Mouse (Mus musculus) cerebellum, postnatal 4 days (tissue): ENCODE data around the gene March7.
A peak's percentile ranks its signal among the peaks of the same experiment; 100 is the strongest.

ENCODE experiments used
- DNase-seq, 2 experiments: peaks; one replicate each; pipeline ENCODE4 v3.0.0; 2022; ENCODE audit warnings: low spot score in 2 of 2, mixed read lengths in 1 of 2

Gene March7

DNA sequence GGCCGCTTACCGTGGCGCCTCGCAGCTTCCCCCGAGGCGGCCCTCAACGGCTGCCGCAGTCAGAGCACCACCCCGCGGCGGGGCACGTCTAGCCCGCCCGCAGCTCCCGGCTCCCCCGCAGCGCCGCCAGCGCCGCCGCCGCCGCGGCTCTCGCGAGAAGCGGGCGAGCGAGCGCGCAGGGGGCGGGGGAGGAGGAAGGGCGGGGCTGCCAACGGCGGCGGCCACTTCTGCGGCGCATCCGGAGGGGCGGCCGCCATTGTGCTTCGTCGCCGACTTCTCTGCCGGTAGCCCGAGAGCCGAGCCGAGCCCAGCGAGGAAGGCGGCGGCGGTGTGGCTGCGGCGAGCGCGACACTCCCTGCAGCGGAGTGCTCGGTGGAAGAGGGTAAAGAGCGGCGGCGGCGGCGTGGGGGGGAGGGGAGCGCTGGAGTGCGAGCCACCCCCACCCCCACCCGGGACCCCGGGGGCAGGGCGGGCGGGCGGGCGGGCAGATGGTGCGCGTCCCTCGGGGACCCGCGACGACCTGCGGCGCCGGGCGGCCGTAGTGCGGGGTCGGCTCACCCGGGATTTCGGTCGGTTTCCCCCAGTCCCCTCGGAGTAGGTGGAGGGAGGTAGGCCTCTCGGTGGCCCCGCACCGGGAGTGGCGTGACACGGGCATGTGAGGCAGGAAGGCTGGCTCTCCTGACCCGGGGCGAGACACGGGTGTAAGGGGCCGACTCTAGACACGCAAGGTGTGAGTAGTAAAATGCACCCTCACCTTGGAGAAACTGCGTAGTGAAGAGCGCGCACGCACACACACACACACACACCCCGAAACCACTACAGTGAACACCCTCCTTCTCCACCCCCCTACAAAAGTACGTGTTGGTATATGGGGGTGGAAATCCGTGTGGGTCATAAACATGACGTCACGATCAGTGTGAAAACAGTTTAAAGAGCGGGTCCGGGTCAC is at the start of gene March7, which contains the start of gene Baz2b:
March7 (plus strand) TSS at position 185 of the 949 bp plus-strand sequence.
Baz2b (minus strand) TSS at position 137 of the 949 bp plus-strand sequence.
- peak; percentile 75 to 89 for DNase-seq

- no peak for DNase-seq
These were observed 45.9 kb upstream of the March7 start for GRCm38 (mm10) chr2:60163744-60164143.

GRCm38 (mm10) chr2:60165679-60166078 is 44.0 kb upstream of the March7 start:
- DNase-seq, result no peak

DNA sequence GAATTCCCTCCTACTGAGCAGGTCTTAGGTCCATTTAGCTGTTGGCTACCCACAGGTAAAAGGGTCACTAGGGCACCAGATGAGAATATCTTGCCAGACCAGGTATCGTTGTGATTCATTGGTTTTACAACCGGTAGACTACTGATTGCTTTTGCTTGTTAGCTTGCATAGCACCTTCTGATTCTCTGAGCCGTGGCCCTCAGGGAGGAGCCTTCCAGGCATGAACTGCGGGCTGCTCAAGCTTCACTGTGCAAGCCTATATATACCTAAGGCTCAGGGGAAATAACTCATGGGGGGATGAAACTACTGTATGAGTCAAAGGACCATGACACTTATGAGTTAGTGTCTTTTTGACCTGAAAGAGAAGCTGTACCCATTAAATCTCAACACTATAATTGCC is 42.8 kb upstream of the March7 start:
- no peak for DNase-seq

GRCm38 (mm10) chr2:60171786-60172530 is 37.7 kb upstream of the March7 start:
- peak in 1 of 2 experiments; percentile 12 for DNase-seq

DNA sequence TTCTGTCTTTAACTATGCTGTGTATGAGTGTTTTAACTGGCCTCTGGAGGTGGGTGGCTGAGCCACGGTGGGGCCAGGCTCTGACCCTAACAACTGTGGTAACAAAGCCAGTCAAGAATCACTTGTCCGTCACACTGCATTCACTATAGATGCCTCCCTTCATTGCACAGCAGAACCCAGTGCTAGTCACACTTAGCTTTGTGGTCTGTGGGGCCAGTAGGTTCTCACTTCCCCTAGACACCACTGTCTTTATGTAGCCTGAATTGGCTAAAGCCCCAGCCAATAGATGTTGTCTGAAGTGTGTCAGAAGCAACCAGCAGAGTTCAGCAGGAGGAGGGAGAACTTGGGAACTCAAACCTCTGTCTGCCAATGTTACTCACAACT is 37.2 kb upstream of the March7 start:
- no peak for DNase-seq

DNA sequence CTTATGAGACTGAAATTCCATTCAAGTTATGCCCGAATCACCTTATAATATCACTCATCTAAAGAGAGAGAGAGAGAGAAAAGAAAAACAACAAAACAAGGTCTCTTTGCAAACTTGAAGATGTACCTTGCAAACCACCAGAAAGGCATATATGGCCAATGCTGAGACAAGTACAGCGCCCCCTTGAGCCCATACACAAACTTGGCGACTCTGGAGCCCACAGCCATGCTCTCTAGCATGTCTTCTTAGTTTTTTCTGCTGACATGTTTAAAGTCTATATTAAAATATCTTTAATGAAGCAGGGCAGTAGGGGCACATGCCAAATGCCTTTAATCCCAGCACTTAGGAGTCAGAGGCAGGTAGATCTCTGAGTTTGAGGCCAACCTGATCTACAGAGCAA is 36.5 kb upstream of the March7 start:
- DNase-seq, result no peak

GRCm38 (mm10) chr2:60173595-60173994 is 36.1 kb upstream of the March7 start:
- DNase-seq, result no peak

DNA sequence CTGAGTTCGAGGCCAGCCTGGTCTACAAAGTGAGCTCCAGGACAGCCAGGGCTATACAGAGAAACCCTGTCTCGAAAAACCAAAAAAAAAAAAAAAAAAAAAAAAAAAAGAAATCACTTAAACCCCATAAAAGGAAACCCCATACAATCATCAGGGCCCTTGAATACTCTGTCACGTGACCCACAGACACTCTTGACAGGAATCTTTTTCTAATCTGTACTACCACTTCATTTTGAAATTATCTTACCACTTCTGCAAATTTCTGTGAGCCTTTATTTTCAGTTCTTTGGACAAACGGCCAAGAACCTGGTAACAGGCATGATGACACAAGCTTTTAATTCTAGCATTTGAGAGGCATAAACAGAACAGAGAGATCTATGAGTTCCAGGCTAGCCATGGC is 34.6 kb upstream of the March7 start:
- no peak for DNase-seq

DNA sequence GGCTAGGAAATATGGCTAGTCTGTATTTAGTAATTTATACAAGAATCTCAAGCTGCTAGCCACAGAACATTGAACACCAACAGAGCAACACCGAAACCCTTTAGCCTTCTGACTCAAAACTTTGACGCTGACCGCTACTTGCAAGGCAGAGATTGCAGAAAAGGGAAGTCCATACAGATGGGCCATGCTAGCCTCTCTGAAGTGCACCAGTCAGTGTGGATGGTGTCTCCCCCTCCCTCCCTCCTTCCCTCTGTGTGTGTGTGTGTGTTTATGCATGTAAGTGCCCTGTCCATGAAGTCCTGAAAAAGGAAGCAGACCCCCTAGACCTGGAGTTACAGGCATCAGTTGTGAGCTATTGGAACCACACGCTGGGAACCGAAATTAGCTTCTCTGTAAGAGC is 33.6 kb upstream of the March7 start:
- no peak for DNase-seq

DNA sequence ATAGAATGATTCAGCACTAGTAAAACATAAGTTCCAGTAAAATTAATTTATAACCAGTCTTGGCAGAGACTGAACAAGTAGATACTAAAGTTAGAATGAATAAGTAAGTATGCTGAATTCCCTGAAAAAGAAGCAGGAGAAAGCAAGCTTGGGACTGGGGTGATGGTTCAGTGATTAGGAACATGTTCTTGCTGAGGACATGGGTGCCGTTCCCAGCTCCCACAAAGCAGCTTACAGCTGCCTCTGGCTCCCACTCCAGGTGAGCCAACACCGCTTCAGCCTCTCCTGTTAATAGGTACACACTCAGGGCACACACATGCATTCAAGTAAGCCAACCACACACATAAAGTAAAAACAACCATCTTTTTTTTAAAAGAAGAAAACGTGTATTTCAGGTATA is 32.2 kb upstream of the March7 start:
- no peak for DNase-seq

DNA sequence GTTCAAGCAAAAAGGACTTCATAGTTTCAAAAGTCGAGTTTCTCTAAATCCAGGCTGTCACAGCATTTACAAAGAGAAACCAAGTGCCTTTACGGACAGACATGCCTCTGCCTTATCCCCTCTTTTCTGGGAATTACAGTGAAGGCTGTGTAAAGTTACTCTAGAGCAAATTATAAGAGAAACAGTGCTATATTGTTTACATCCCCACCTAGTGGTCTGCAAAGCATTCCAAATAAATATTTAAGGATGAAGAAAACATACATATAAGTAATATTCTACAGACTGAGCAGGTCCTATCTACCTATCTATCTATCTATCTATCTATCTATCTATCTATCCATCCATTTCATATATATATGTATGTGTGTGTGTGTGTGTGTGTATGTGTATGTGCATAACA is 28.0 kb upstream of the March7 start:
- DNase-seq, result no peak

GRCm38 (mm10) chr2:60196841-60197240 is 12.8 kb upstream of the March7 start:
- no peak for DNase-seq

- no peak for DNase-seq
These were observed 9.6 kb upstream of the March7 start for GRCm38 (mm10) chr2:60200051-60200562.

DNA sequence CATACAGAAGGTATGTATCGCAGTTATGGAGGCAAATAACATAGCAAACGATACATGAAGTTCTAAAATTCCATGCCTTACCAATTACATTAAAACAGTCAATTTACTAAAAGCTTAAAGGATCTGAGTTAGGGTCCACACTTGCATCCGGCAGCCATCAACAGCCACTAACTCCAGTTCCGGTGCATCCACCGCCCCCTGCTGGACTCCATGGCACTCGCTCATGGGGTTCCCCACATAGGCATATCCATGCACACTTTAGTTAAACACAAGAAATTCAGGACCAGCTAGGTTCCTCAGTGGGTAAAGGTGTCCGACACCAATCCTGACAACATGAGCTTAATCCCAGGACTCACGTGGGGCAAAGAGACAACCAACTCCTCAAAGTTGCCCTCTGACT is 9.0 kb upstream of the March7 start:
- DNase-seq, result peak; percentile 50 to 52

GRCm38 (mm10) chr2:60202900-60203530 is 6.7 kb upstream of the March7 start:
- no peak for DNase-seq

- DNase-seq, result no peak
These were observed 6.0 kb upstream of the March7 start for GRCm38 (mm10) chr2:60203733-60204132.

- DNase-seq, result no peak
These were observed 5.5 kb upstream of the March7 start for GRCm38 (mm10) chr2:60204162-60204561.

DNA sequence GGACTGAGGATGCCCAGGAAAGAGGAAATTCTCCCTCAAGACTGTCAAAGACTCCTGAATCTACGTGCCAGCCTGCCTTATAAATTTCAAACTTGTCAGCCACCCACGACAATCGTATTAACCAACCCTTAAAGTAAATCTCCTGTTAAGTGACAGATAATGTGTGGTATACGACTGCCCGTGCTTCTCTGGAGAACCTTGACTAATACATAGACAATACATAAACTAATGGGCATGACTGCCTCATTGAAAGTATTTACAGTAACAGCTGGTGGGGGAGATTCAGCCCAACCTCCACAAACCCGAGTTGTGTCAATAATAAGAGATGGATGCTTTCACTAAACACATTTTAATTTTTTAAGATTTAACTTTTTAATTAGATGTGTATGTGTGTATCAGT is 3.9 kb upstream of the March7 start:
- DNase-seq, result no peak

DNA sequence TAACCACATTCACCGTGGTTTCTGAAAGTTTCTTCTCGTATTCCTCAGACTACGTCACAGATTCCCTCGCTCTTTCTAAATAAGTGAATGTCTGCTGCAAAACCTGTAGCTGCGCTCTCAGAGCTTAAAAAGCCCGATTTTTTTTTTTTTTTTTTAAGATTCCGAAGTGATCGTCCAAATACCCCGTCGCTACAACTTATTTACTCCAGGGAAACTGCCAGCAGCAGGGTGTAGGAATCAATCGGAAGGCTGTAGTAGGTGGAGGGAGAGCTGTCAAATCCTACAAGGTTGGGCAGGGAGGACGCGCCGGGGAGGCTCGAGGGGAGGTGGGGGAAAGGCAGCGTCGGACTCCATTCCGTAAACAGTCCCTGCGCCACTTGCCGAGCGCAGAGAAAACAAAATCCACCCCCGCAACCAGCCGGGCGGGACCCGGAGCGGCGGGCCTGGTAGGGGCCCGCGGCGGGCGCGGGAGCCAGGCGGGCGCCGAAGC is 520 bp upstream of the March7 start:
- peak in 1 of 2 experiments; percentile 44 for DNase-seq

GRCm38 (mm10) chr2:60210821-60211220 is 1.1 kb downstream of the March7 start:
- no peak for DNase-seq

DNA sequence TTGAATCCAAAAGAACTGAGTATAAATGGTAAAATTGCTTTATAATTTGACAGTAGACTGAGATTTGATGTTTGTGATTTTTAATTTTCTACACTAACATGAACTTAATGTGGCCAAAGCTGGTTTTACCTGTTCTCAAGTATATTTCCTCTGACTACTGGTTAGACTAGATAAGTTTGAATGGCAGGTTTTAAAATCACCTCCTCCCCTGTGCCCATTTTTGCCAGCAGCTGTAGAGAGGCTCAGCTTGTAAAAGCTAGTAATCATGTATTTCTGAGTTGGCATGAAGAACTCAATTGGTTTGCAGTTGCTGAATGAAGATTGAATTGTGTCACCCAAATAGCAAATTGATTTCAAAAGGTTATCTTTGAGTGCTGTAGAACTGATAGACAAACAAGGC is 2.8 kb downstream of the March7 start:
- DNase-seq, result no peak
